Mouse (Mus musculus): ENCODE results near the gene Ubac2. TPM values are rescaled to one million over a fixed set of nuclear protein-coding genes. Genes with fewer than 3 reads are reported as not detected.

The Ubac2 gene
- polyA plus RNA-seq, 1 experiment, result 49.0 TPM

DNA sequence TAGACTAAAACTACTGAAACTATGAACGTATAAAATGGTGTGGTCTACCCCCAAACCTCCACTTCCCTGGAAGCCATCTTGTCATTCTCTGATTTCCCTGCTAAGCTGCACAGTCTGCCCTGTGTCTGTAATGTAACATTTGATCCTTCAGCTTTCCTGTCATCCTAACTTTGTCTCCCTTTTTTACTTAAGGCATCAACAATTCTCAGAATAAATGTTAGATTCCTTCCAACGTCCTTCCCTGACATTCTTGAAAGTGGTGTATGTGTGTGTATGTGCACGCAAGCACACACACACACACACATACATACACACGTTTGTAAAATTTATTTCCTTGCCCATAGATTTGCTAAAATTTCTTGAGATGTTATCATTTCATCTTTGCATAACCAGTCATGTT lies 81.6 kb downstream of the Ubac2 start:
- H3K27ac ChIP-seq (ENCODE audit: insufficient read depth, low read depth, low read length), result peak overlapping the region; percentile 55
- peaks cover 55% of the 10 kb centered on the region for H3K4me1 ChIP-seq (ENCODE audit: control insufficient read depth, insufficient read depth, low read length)
- TF ChIP-seq CTCF (IDR thresholded peaks at IDR 0.05; ENCODE audit: low read depth, low read length) (no peak), POLR2A (IDR thresholded peaks at IDR 0.05; ENCODE audit: borderline replicate concordance, low read depth, low read length) (no peak)
- H3K4me3 ChIP-seq (ENCODE audit: insufficient read depth, low read length), result no peak overlapping the region

DNA sequence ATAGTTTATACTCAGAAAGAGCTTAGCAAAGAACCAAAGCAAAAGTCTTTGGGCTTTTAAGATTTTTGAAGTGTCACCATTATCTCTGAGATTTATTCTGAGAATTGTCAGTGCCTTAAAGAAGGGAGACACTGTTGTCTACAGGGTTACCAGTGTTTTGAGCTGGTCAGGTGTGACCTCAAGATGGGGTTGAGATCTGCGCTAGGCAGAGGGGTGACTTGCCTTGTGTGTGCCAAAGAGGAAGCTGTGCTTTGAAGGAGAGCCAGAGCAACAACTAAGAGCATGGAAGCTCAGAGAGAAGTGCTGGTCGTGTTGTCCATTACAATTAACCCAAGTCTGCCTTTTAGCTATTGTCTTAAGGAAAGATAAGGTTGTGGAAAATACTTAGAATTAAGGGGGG lies 82.1 kb downstream of the Ubac2 start:
- Histone ChIP-seq H3K4me1 (ENCODE audit: control insufficient read depth, insufficient read depth, low read length) (peaks cover 54% of the 10 kb centered on the region), H3K27ac (ENCODE audit: insufficient read depth, low read depth, low read length) (peak overlapping the region; percentile 91), H3K4me3 (ENCODE audit: insufficient read depth, low read length) (no peak overlapping the region)
- no peak for TF ChIP-seq CTCF (IDR thresholded peaks at IDR 0.05; ENCODE audit: low read depth, low read length)
- no peak for TF ChIP-seq POLR2A (IDR thresholded peaks at IDR 0.05; ENCODE audit: borderline replicate concordance, low read depth, low read length)

DNA sequence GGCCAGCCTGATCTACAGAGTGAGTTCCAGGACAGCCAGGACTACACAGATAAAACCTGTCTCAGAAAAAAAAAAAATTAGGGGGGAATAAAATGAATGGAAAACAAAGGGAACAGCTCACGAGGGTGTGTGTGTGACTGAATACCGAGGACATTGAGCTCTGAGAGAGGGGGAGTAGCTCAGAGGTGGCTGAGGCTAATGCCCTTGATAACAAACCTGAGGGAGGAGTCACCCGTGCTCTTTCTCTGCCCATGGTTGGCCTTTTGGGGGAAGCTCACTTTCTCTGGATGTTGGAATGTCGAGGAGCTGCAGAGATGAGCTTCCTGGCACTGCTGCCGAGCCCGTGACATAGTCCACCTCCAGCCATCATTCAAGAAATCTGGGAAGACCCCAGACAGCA lies 82.6 kb downstream of the Ubac2 start:
- no peak for TF ChIP-seq CTCF (IDR thresholded peaks at IDR 0.05; ENCODE audit: low read depth, low read length)
- no peak for TF ChIP-seq POLR2A (IDR thresholded peaks at IDR 0.05; ENCODE audit: borderline replicate concordance, low read depth, low read length)
- Histone ChIP-seq H3K4me1 (ENCODE audit: control insufficient read depth, insufficient read depth, low read length) (peaks cover 55% of the 10 kb centered on the region), H3K27ac (ENCODE audit: insufficient read depth, low read depth, low read length) (peak overlapping the region; percentile 91), H3K4me3 (ENCODE audit: insufficient read depth, low read length) (peak overlapping the region; percentile 74)

DNA sequence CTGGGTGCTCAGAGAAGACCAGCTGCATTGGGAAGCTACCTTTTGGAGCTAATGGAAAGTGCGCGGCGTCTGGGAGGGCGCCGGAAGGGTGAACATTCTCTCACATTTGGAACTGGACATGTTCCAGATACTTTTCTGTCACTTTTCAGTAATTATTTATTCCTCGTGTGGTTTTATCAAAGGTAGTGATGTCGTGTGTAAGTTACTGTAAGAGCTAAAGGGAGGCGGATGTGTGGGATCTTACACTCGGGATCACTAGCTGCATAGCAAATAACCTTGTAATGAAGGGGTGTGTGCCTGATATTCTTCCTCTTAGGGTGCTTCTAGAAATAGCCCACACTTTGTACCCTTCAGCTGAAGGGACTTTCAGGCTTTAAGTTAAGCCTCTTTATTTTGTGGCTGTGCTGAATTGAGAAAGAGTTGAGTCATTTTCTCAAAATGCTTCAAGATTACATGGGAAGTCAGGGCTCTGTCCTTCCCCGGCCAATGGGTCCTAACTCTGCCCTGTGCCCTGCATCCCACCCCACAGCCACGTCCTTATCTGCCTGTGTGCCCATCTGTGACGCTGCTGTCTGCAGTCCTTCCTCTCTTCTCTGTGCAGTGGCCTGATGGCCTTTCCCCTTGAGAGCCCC lies 83.2 kb downstream of the Ubac2 start:
- TF ChIP-seq POLR2A (IDR thresholded peaks at IDR 0.05; ENCODE audit: borderline replicate concordance, low read depth, low read length), result no peak
- TF ChIP-seq CTCF (IDR thresholded peaks at IDR 0.05; ENCODE audit: low read depth, low read length), result no peak
- Histone ChIP-seq H3K4me1 (ENCODE audit: control insufficient read depth, insufficient read depth, low read length) (peaks cover 52% of the 10 kb centered on the region), H3K27ac (ENCODE audit: insufficient read depth, low read depth, low read length) (peak overlapping the region; percentile 91), H3K4me3 (ENCODE audit: insufficient read depth, low read length) (peak overlapping the region; percentile 74)

- Histone ChIP-seq H3K27ac (ENCODE audit: insufficient read depth, low read depth, low read length) (peak overlapping the region; percentile 91), H3K4me1 (ENCODE audit: control insufficient read depth, insufficient read depth, low read length) (peaks cover 46% of the 10 kb centered on the region), H3K4me3 (ENCODE audit: insufficient read depth, low read length) (peak overlapping the region; percentile 74)
- TF ChIP-seq POLR2A (IDR thresholded peaks at IDR 0.05; ENCODE audit: borderline replicate concordance, low read depth, low read length) (0 out of 2 replicates have a peak, but pooled peaks have one; percentile 5), CTCF (IDR thresholded peaks at IDR 0.05; ENCODE audit: low read depth, low read length) (no peak)
These were observed 83.9 kb downstream of the Ubac2 start for GRCm38 (mm10) chr14:121962128-121962890.

DNA sequence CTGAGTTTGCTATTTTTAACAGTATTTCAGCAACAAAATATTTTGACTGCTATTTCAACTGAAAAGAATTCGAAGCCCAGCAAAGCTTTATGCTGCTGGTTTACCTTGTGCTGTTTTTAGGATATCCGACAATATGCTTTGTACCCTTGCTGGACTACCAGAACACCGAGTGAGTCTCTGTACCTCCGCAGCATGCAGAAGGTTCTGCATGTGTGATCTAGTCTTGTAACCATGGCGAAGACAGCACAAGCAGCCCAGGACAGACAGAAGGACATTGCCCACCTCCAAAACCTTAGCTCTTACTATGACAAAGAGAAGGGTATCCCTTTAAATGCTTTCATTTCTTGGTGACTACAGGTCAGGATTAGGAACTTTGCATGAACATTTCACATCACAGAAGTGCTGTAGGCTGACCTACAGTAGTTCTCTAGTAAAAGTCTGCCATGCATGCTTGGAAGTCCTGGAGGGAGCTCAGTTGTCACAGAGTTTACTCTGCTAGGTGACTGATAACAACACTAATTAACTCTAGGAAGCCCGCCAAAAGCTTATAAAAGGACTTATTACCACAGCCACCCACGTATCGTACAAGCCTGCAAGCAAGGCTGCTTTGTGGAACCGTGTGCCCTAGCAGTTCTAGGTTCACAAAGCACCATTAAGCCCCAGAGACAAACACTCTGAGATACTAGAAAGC lies 85.0 kb downstream of the Ubac2 start:
- TF ChIP-seq POLR2A (IDR thresholded peaks at IDR 0.05; ENCODE audit: borderline replicate concordance, low read depth, low read length) (no peak), CTCF (IDR thresholded peaks at IDR 0.05; ENCODE audit: low read depth, low read length) (no peak)
- Histone ChIP-seq H3K27ac (ENCODE audit: insufficient read depth, low read depth, low read length) (peak overlapping the region; percentile 91), H3K4me1 (ENCODE audit: control insufficient read depth, insufficient read depth, low read length) (peaks cover 36% of the 10 kb centered on the region), H3K4me3 (ENCODE audit: insufficient read depth, low read length) (peak overlapping the region; percentile 74)

DNA sequence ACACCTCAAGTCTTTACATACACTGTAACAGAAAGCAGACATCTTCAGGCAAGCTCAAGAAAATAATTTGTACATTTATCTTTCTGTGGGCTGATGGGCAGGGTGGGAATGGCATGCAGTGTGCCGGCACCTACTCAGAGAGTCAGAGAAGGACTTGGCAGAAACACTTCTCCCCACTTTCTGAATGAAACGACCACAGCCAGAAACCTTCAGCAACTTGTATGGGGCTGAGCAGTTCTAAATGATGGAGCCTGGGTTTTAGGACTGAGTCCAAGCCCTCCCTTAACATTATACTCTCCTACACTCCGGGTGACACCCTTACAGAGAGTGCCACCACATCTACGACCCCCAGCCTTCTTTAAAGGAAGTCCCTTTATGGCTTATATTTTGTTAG lies 85.5 kb downstream of the Ubac2 start:
- TF ChIP-seq POLR2A (IDR thresholded peaks at IDR 0.05; ENCODE audit: borderline replicate concordance, low read depth, low read length) (no peak), CTCF (IDR thresholded peaks at IDR 0.05; ENCODE audit: low read depth, low read length) (no peak)
- Histone ChIP-seq H3K27ac (ENCODE audit: insufficient read depth, low read depth, low read length) (peak overlapping the region; percentile 91), H3K4me1 (ENCODE audit: control insufficient read depth, insufficient read depth, low read length) (peaks cover 31% of the 10 kb centered on the region), H3K4me3 (ENCODE audit: insufficient read depth, low read length) (peak overlapping the region; percentile 74)

- H3K4me1 ChIP-seq (ENCODE audit: control insufficient read depth, insufficient read depth, low read length), result peaks cover 34% of the 10 kb centered on the region
- peak within 1 kb of the TSS; percentile 91 for H3K27ac ChIP-seq (ENCODE audit: insufficient read depth, low read depth, low read length)
- TF ChIP-seq CTCF (IDR thresholded peaks at IDR 0.05; ENCODE audit: low read depth, low read length) (no peak), POLR2A (IDR thresholded peaks at IDR 0.05; ENCODE audit: borderline replicate concordance, low read depth, low read length) (no peak)
- peak within 1 kb of the TSS; percentile 74 for H3K4me3 ChIP-seq (ENCODE audit: insufficient read depth, low read length)
These were observed 86.6 kb downstream of the Ubac2 start, which contains the start of gene Gpr183 for GRCm38 (mm10) chr14:121964990-121965389. TSS of gene Gpr183 (minus strand) at chr14:121965195.

DNA sequence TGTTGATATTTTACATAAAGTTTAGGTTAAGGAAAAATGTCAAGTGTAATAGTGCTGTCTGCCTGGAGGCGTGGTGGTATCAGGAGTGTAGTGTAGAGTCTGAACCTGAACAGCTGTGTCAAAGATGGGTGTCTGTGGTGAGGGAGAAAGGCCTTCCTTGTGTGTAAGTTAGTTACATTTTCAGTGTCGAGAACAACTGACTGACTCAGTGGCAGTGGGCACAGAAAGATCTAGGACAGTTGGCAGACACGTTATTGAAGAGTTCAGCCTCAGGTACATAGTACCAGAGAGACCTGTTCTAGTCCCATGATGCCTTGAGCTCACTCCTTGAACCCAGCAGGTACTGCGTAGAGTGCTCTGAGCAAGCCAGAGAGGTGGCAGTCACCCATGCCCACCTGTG lies 87.0 kb downstream of the Ubac2 start:
- H3K27ac ChIP-seq (ENCODE audit: insufficient read depth, low read depth, low read length), result peak overlapping the region; percentile 49
- peaks cover 30% of the 10 kb centered on the region for H3K4me1 ChIP-seq (ENCODE audit: control insufficient read depth, insufficient read depth, low read length)
- H3K4me3 ChIP-seq (ENCODE audit: insufficient read depth, low read length), result no peak overlapping the region
- TF ChIP-seq CTCF (IDR thresholded peaks at IDR 0.05; ENCODE audit: low read depth, low read length) (no peak), POLR2A (IDR thresholded peaks at IDR 0.05; ENCODE audit: borderline replicate concordance, low read depth, low read length) (no peak)
